ENCODE assay signal across 19 mouse cellular contexts in genomic region chr14:31761727-31762126, GRCm38 (mm10).
DNase-seq lines count a peak whose midpoint lies in the region; ATAC-seq and TF ChIP-seq lines count a peak whose summit lies in the region.
"Had no signal": no experiment of that assay in that cellular context is flagged by ENCODE, and none has a peak within 500 bp of the region (broad histone marks: within the 10 kb centered on the region; RNA-seq: fewer than 3 reads in every experiment).

No protein-coding gene starts in this region.

- TF ChIP-seq CTCF in MEL (IDR thresholded peaks at IDR 0.05 in 2 of 3, conservative IDR thresholded peaks at IDR 0.05 in 1 of 3; ENCODE audit: control insufficient read depth in 1 of 3, insufficient read depth in 1 of 3, low read depth in 2 of 3, low read length in 3 of 3, poor library complexity in 1 of 3, severe bottlenecking in 1 of 3), result no peak

- no peak overlapping the region for H3K4me3 ChIP-seq in MEL (ENCODE audit: control insufficient read depth in 1 of 2, insufficient read depth in 1 of 2, low read depth in 2 of 2, low read length in 2 of 2)
- no peak overlapping the region for H3K4me3 ChIP-seq in heart, embryonic 10.5 days
- H3K4me3 ChIP-seq: left cerebral cortex, adult 2 months; limb, embryonic 10.5 days; megakaryocyte, embryonic 14.5 days had no signal

- H3K9ac ChIP-seq in MEL (ENCODE audit: control insufficient read depth, low read depth, low read length, poor library complexity, severe bottlenecking), result no peak overlapping the region
- H3K9ac ChIP-seq: lung, embryonic 14.5 days had no signal

- 88% methylated on average over 7 of the region's 7 CpGs for WGBS in heart, embryonic 10.5 days

- H3K4me1 ChIP-seq in MEL (ENCODE audit: control insufficient read depth in 1 of 2, insufficient read depth in 2 of 2, low read length in 2 of 2), result peaks cover 22 to 28% of the 10 kb centered on the region in 2 experiments
- H3K4me1 ChIP-seq in heart, embryonic 10.5 days, result no peaks in the 10 kb centered on the region
- H3K4me1 ChIP-seq: limb, embryonic 10.5 days had no signal

- peak in 1 of 2 experiments; percentile 43; a peak in 2 of 4 replicates for TF ChIP-seq EP300 in MEL (IDR thresholded peaks at IDR 0.05; ENCODE audit: low read depth in 1 of 2, low read length in 2 of 2)

- peak; percentile 45 for DNase-seq in CD4-positive, CD25-positive, alpha-beta regulatory T cell, adult 2 months (ENCODE audit: low read depth, low spot score)
- DNase-seq in MEL (ENCODE audit: low read depth, low spot score), result peak; percentile 87
- DNase-seq in induced T-regulatory cell, adult 2 months (ENCODE audit: low read depth), result peak; percentile 47
- DNase-seq in heart, embryonic 10.5 days (ENCODE audit: low spot score), result no peak
- DNase-seq in ovary, postnatal 36 days (ENCODE audit: low spot score), result no peak
- DNase-seq in cerebellum, adult 11 months, result no peak
- DNase-seq: adrenal gland, postnatal 36 days; cerebellum, adult 9-11 months; gastrocnemius, postnatal 14 days; heart, postnatal 10 days; kidney, adult 18-20 months; kidney, postnatal 10 days; lung, embryonic 14.5 days had no signal

- peaks cover 36 to 42% of the 10 kb centered on the region in 2 experiments for H3K36me3 ChIP-seq in MEL (ENCODE audit: control insufficient read depth in 1 of 2, insufficient read depth in 2 of 2, low read length in 2 of 2)
- H3K36me3 ChIP-seq in heart, embryonic 10.5 days, result peaks cover 13% of the 10 kb centered on the region; the same call in 1 of the 2 replicates

- no peaks in the 10 kb centered on the region for H3K27me3 ChIP-seq in MEL (ENCODE audit: control insufficient read depth in 1 of 2, insufficient read depth in 2 of 2, low read length in 2 of 2)
- H3K27me3 ChIP-seq in heart, embryonic 10.5 days (ENCODE audit: insufficient read depth, poor library complexity, severe bottlenecking), result no peaks in the 10 kb centered on the region
- H3K27me3 ChIP-seq: megakaryocyte, embryonic 14.5 days; Patski had no signal

- TF ChIP-seq POLR2A in MEL (IDR thresholded peaks at IDR 0.05; ENCODE audit: control insufficient read depth in 1 of 2, insufficient read depth in 1 of 2, low read depth in 1 of 2, low read length in 2 of 2, poor library complexity in 1 of 2), result no peak

- no peak overlapping the region for H3K27ac ChIP-seq in MEL (ENCODE audit: control insufficient read depth, low read depth, low read length)
- no peak overlapping the region for H3K27ac ChIP-seq in heart, embryonic 10.5 days
- H3K27ac ChIP-seq: left cerebral cortex, adult 2 months; limb, embryonic 10.5 days had no signal

- TF ChIP-seq RAD21 in MEL (IDR thresholded peaks at IDR 0.05; ENCODE audit: low read depth, low read length), result no peak

- no peaks in the 10 kb centered on the region for H3K9me3 ChIP-seq in MEL (replicated peaks; ENCODE audit: insufficient read depth, low read length)
- no peaks in the 10 kb centered on the region for H3K9me3 ChIP-seq in heart, embryonic 10.5 days
- H3K9me3 ChIP-seq: limb, embryonic 10.5 days; megakaryocyte, embryonic 14.5 days had no signal

- H3K79me2 ChIP-seq in MEL (ENCODE audit: control insufficient read depth, insufficient read depth, low read length, poor library complexity), result peaks cover 4% of the 10 kb centered on the region; the same call in 1 of the 2 replicates

- peak; percentile 67 for ATAC-seq in neutrophil, adult 5-6 weeks (ENCODE audit: extremely low read depth, insufficient number of reproducible peaks, low FRiP score, poor library complexity, severe bottlenecking)
- ATAC-seq: hindbrain, embryonic 16.5 days; Patski had no signal

TF ChIP-seq in MEL, 35 proteins besides CTCF, POLR2A, EP300 and RAD21:
- no peak for TF ChIP-seq HCFC1 (IDR thresholded peaks at IDR 0.05; ENCODE audit: low read depth, low read length)
- no peak for TF ChIP-seq GATA1 (IDR thresholded peaks at IDR 0.05; ENCODE audit: low read depth, low read length)
- peak; percentile 81 for TF ChIP-seq MAX (IDR thresholded peaks at IDR 0.05; ENCODE audit: low read length)
- no peak for TF ChIP-seq TCF12 (IDR thresholded peaks at IDR 0.05; ENCODE audit: low read depth, low read length)
- TF ChIP-seq MAZ (IDR thresholded peaks at IDR 0.05; ENCODE audit: low read depth, low read length), result no peak
- no peak for TF ChIP-seq NRF1 (IDR thresholded peaks at IDR 0.05; ENCODE audit: insufficient read depth, low read depth, low read length, poor library complexity, severe bottlenecking)
- peak; percentile 72 for TF ChIP-seq MYC (IDR thresholded peaks at IDR 0.05; ENCODE audit: low read depth, low read length)
- no peak for TF ChIP-seq ZNF384 (IDR thresholded peaks at IDR 0.05; ENCODE audit: low read depth, low read length)
- no peak for TF ChIP-seq POLR2AphosphoS2 (IDR thresholded peaks at IDR 0.05; ENCODE audit: low read length)
- TF ChIP-seq MAFK (IDR thresholded peaks at IDR 0.05; ENCODE audit: borderline replicate concordance, low read depth, low read length), result no peak
- TF ChIP-seq TBP (IDR thresholded peaks at IDR 0.05; ENCODE audit: low read depth, low read length), result no peak
- TF ChIP-seq MYB (IDR thresholded peaks at IDR 0.05; ENCODE audit: low read depth, low read length), result no peak
- no peak for TF ChIP-seq BHLHE40 (IDR thresholded peaks at IDR 0.05; ENCODE audit: borderline replicate concordance, low read depth, low read length)
- no peak for TF ChIP-seq KAT2A (conservative IDR thresholded peaks at IDR 0.05; ENCODE audit: low read depth, low read length)
- no peak for TF ChIP-seq E2F4 (IDR thresholded peaks at IDR 0.05; ENCODE audit: borderline replicate concordance, low read depth, low read length)
- TF ChIP-seq CHD1 (IDR thresholded peaks at IDR 0.05; ENCODE audit: low read depth, low read length), result no peak
- no peak for TF ChIP-seq UBTF (IDR thresholded peaks at IDR 0.05; ENCODE audit: borderline replicate concordance, insufficient read depth, low read depth, low read length)
- no peak for TF ChIP-seq USF2 (IDR thresholded peaks at IDR 0.05; ENCODE audit: borderline replicate concordance in 1 of 2, insufficient read depth in 1 of 2, low read depth in 1 of 2, low read length in 2 of 2)
- no peak for TF ChIP-seq ZC3H11A (IDR thresholded peaks at IDR 0.05; ENCODE audit: low read depth, low read length)
- TF ChIP-seq POLR2AphosphoS5 (IDR thresholded peaks at IDR 0.05; ENCODE audit: borderline replicate concordance, low read depth, low read length), result no peak
- no peak for TF ChIP-seq ETS1 (IDR thresholded peaks at IDR 0.05; ENCODE audit: low read depth, low read length)
- TF ChIP-seq SMC3 (IDR thresholded peaks at IDR 0.05; ENCODE audit: low read depth, low read length), result no peak
- TF ChIP-seq CHD2 (IDR thresholded peaks at IDR 0.05; ENCODE audit: low read length), result no peak
- TF ChIP-seq USF1 (IDR thresholded peaks at IDR 0.05; ENCODE audit: low read depth, low read length), result no peak
- TF ChIP-seq NELFE (IDR thresholded peaks at IDR 0.05; ENCODE audit: low read depth, low read length), result no peak
- TF ChIP-seq RCOR1 (IDR thresholded peaks at IDR 0.05; ENCODE audit: low read depth, low read length), result 0 out of 2 replicates have a peak, but pooled peaks have one; percentile 39
- TF ChIP-seq ZMIZ1 (IDR thresholded peaks at IDR 0.05; ENCODE audit: low read depth, low read length), result no peak
- no peak for TF ChIP-seq JUND (IDR thresholded peaks at IDR 0.05; ENCODE audit: low read depth, low read length)
- no peak for TF ChIP-seq ELF1 (IDR thresholded peaks at IDR 0.05; ENCODE audit: low read depth, low read length)
- peak; percentile 86 for TF ChIP-seq SIN3A (IDR thresholded peaks at IDR 0.05; ENCODE audit: low read length)
- TF ChIP-seq GABPA (IDR thresholded peaks at IDR 0.05; ENCODE audit: low read depth, low read length), result no peak
- peak; percentile 91 for TF ChIP-seq MXI1 (IDR thresholded peaks at IDR 0.05; ENCODE audit: low read depth, low read length)
- TF ChIP-seq ZKSCAN1 (IDR thresholded peaks at IDR 0.05; ENCODE audit: low read depth, low read length), result no peak
- TF ChIP-seq MEF2A (IDR thresholded peaks at IDR 0.05; ENCODE audit: extremely low read depth, insufficient replicate concordance, low read depth, low read length, poor library complexity, severe bottlenecking), result no peak
- TF ChIP-seq TAL1 (IDR thresholded peaks at IDR 0.05; ENCODE audit: low read length), result no peak

Comparison
In these comparisons a context has a peak if more than half of its experiments do, and no peak if none do; other contexts are left out.
1. DNase-seq: peak in CD4-positive, CD25-positive, alpha-beta regulatory T cell, adult 2 months (single experiment), MEL (single experiment) and induced T-regulatory cell, adult 2 months (single experiment); none in heart, embryonic 10.5 days (single experiment), ovary, postnatal 36 days (single experiment) and cerebellum, adult 11 months (single experiment).